Mouse (Mus musculus): ENCODE results near the gene Nuak2.

- no peak for TF ChIP-seq HCFC1 (IDR thresholded peaks at IDR 0.05; ENCODE audit: borderline replicate concordance, insufficient read depth, low read length)
- no peak for TF ChIP-seq MAFK (IDR thresholded peaks at IDR 0.05; ENCODE audit: insufficient read depth, low read depth, low read length)
Measured at GRCm38 (mm10) chr1:132301242-132301641, 14.7 kb upstream of the Nuak2 start.
